In genomic region chr10:91591398-91591811, GRCm38 (mm10) we compare ENCODE assay signal across 15 mouse cellular contexts.
DNase-seq lines count a peak whose midpoint lies in the region; ATAC-seq and TF ChIP-seq lines count a peak whose summit lies in the region.
"Had no signal": no experiment of that assay in that cellular context is flagged by ENCODE, and none has a peak within 500 bp of the region (broad histone marks: within the 10 kb centered on the region; RNA-seq: fewer than 3 reads in every experiment).

No protein-coding gene starts in this region.

- H3K36me3 ChIP-seq in limb, embryonic 11.5 days (ENCODE audit: control insufficient read depth, insufficient read depth, low read length), result no peaks in the 10 kb centered on the region
- no peaks in the 10 kb centered on the region for H3K36me3 ChIP-seq in limb, embryonic 10.5 days
- H3K36me3 ChIP-seq in midbrain, postnatal 0 days (ENCODE audit: insufficient read depth, low read length), result no peaks in the 10 kb centered on the region
- H3K36me3 ChIP-seq: limb, embryonic 15.5 days had no signal

- peaks cover 4% of the 10 kb centered on the region; the same call in 1 of the 2 replicates for H3K27me3 ChIP-seq in limb, embryonic 11.5 days (ENCODE audit: control insufficient read depth, insufficient read depth, low read length)
- peaks cover 69% of the 10 kb centered on the region for H3K27me3 ChIP-seq in limb, embryonic 10.5 days (ENCODE audit: low read depth, poor library complexity, severe bottlenecking)
- H3K27me3 ChIP-seq in midbrain, postnatal 0 days (ENCODE audit: insufficient read depth, low read length), result no peaks in the 10 kb centered on the region
- H3K27me3 ChIP-seq: limb, embryonic 15.5 days had no signal

- no peaks in the 10 kb centered on the region for H3K4me1 ChIP-seq in limb, embryonic 11.5 days (ENCODE audit: control insufficient read depth, insufficient read depth, low read length)
- peaks cover 15% of the 10 kb centered on the region for H3K4me1 ChIP-seq in limb, embryonic 10.5 days
- H3K4me1 ChIP-seq in midbrain, postnatal 0 days (ENCODE audit: insufficient read depth, low read length), result no peaks in the 10 kb centered on the region
- H3K4me1 ChIP-seq: limb, embryonic 15.5 days had no signal

- no peak overlapping the region for H3K27ac ChIP-seq in limb, embryonic 11.5 days (replicated peaks; ENCODE audit: low read depth, low read length)
- H3K27ac ChIP-seq in limb, embryonic 10.5 days, result no peak overlapping the region
- 0 out of 2 replicates have a peak overlapping the region, but pooled peaks have one; percentile 19 for H3K27ac ChIP-seq in midbrain, postnatal 0 days (ENCODE audit: low read depth, low read length)
- H3K27ac ChIP-seq: limb, embryonic 15.5 days had no signal

- H3K9me3 ChIP-seq in limb, embryonic 11.5 days (ENCODE audit: control insufficient read depth, low read length), result no peaks in the 10 kb centered on the region
- H3K9me3 ChIP-seq in limb, embryonic 10.5 days (replicated peaks), result no peaks in the 10 kb centered on the region
- no peaks in the 10 kb centered on the region for H3K9me3 ChIP-seq in midbrain, postnatal 0 days (ENCODE audit: low read length)
- H3K9me3 ChIP-seq: limb, embryonic 15.5 days had no signal

- DNase-seq in limb, embryonic 11.5 days (ENCODE audit: low spot score), result no peak
- no peak for DNase-seq in limb, embryonic 10.5 days (ENCODE audit: low spot score)
- DNase-seq in cerebellum, adult 11-12 months, result peak; percentile 39
- peak; percentile 45 to 61 for DNase-seq in cerebellum, postnatal 25 days
- DNase-seq in midbrain, postnatal 0 days (ENCODE audit: low spot score), result peak; percentile 78
- no peak for DNase-seq in urinary bladder, adult 2 months (ENCODE audit: low spot score)
- DNase-seq in urinary bladder, postnatal 14 days (ENCODE audit: low spot score), result no peak
- no peak for DNase-seq in heart, adult 9 months (ENCODE audit: low spot score in 2 of 2)
- DNase-seq: adrenal gland, postnatal 14 days; gastrocnemius, postnatal 25 days; layer of hippocampus, adult 9-11 months; spleen, adult 18-20 months had no signal

- H3K9ac ChIP-seq in limb, embryonic 11.5 days (ENCODE audit: low read length), result no peak overlapping the region
- no peak overlapping the region for H3K9ac ChIP-seq in midbrain, postnatal 0 days (replicated peaks; ENCODE audit: low read length, poor library complexity, severe bottlenecking)
- H3K9ac ChIP-seq: limb, embryonic 15.5 days had no signal

- whole genome bisulfite sequencing in limb, embryonic 11.5 days, result 32% methylated on average over 3 of the region's 3 CpGs
- WGBS in limb, embryonic 10.5 days, result 57% methylated on average over 3 of the region's 3 CpGs
- 29% methylated on average over 3 of the region's 3 CpGs for WGBS in midbrain, postnatal 0 days

- 0 out of 2 replicates have a peak, but pooled peaks have one; percentile 54 for ATAC-seq in limb, embryonic 11.5 days (ENCODE audit: insufficient number of reproducible peaks, low FRiP score, low TSS enrichment, low read depth)
- ATAC-seq in midbrain, postnatal 0 days (ENCODE audit: low FRiP score), result no peak
- ATAC-seq: lung, postnatal 0 days had no signal

- H3K4me3 ChIP-seq in limb, embryonic 11.5 days (ENCODE audit: low read depth, low read length), result no peak overlapping the region
- no peak overlapping the region for H3K4me3 ChIP-seq in limb, embryonic 10.5 days
- H3K4me3 ChIP-seq in midbrain, postnatal 0 days (ENCODE audit: low read depth, low read length), result no peak overlapping the region
- H3K4me3 ChIP-seq: erythroblast, embryonic 14.5 days; limb, embryonic 15.5 days had no signal

- H3K4me2 ChIP-seq in limb, embryonic 11.5 days (ENCODE audit: low read depth, severe bottlenecking), result no peak overlapping the region
- H3K4me2 ChIP-seq in midbrain, postnatal 0 days (ENCODE audit: low read depth, low read length, poor library complexity, severe bottlenecking), result no peak overlapping the region
- H3K4me2 ChIP-seq: limb, embryonic 15.5 days had no signal

- no peak for TF ChIP-seq CTCF in midbrain, postnatal 0 days (IDR thresholded peaks at IDR 0.05)

Comparison
In these comparisons a context has a peak if more than half of its experiments do, and no peak if none do; other contexts are left out.
1. DNase-seq: peak in cerebellum, adult 11-12 months (single experiment), cerebellum, postnatal 25 days (2 of 2) and midbrain, postnatal 0 days (single experiment); none in limb, embryonic 11.5 days (single experiment), limb, embryonic 10.5 days (single experiment), urinary bladder, adult 2 months (single experiment), urinary bladder, postnatal 14 days (single experiment) and heart, adult 9 months (0 of 2).